18 mouse cellular contexts compared by ENCODE assay signal in the genomic region with DNA sequence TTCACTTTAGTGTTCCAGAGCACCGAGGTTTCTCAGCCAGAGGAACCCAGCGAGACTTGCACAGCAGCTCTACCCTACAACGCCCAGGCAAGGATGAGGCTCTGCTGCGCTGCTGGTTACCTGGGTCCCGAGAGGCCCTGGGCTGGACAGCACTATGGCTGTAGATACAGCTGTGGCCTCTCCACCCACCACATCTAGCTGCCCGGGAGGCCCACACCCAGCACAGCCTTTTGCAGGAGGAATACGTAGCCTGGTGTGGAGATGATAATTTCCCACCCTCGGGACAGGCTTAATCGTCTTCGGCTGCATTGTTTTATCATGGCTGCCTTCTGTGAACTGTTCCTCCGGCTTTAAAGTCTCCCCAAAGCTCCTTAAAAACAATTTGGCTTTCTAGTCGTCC. TPM values are rescaled to one million over a fixed set of nuclear protein-coding genes. Genes with fewer than 3 reads are reported as not detected.
"Had no signal": no experiment of that assay in that cellular context is flagged by ENCODE, and none has a peak within 500 bp of the region (broad histone marks: within the 10 kb centered on the region; RNA-seq: fewer than 3 reads in every experiment).

No protein-coding gene starts in this region.

- DNase-seq: kidney, adult 18-20 months; kidney, adult 9 months; kidney, postnatal 14 days; kidney, postnatal 4 days; left cerebral cortex, postnatal 4 days; lung, adult 2 months; right cerebral cortex, adult 18-20 months; right cerebral cortex, postnatal 14 days; spleen, adult 18-20 months; thymus, adult 18-20 months; thymus, postnatal 14 days had no signal

- H3K4me1 ChIP-seq: midbrain, embryonic 13.5 days; neural tube, embryonic 12.5 days had no signal

- H3K27me3 ChIP-seq: limb, embryonic 13.5 days; midbrain, embryonic 13.5 days; neural tube, embryonic 12.5 days; neural tube, embryonic 15.5 days had no signal

- H3K9ac ChIP-seq: limb, embryonic 13.5 days; midbrain, embryonic 13.5 days; neural tube, embryonic 12.5 days; neural tube, embryonic 15.5 days had no signal

- H3K9me3 ChIP-seq: limb, embryonic 13.5 days; midbrain, embryonic 13.5 days; neural tube, embryonic 12.5 days; neural tube, embryonic 15.5 days had no signal

- ATAC-seq: intestine, embryonic 16.5 days; midbrain, embryonic 13.5 days; midbrain, embryonic 16.5 days had no signal

- H3K4me3 ChIP-seq: limb, embryonic 13.5 days; midbrain, embryonic 13.5 days; neural tube, embryonic 12.5 days; neural tube, embryonic 15.5 days had no signal

- H3K4me2 ChIP-seq: limb, embryonic 13.5 days; midbrain, embryonic 13.5 days; neural tube, embryonic 12.5 days; neural tube, embryonic 15.5 days had no signal

- H3K36me3 ChIP-seq: limb, embryonic 13.5 days; midbrain, embryonic 13.5 days; neural tube, embryonic 12.5 days; neural tube, embryonic 15.5 days had no signal

- H3K27ac ChIP-seq: limb, embryonic 13.5 days; macrophage; midbrain, embryonic 13.5 days; neural tube, embryonic 12.5 days; neural tube, embryonic 15.5 days had no signal

RNA-seq across cellular contexts. Expression of a gene that starts 49.5 kb away (rescaled TPM):
- polyA plus RNA-seq: macrophage had no signal
